Mouse (Mus musculus) thymus, postnatal 10 days (tissue): ENCODE measurements around the gene Card10.

Experiments
- DNase-seq, 2 experiments: peaks; one replicate each; pipeline ENCODE4 v3.0.0; 2021; ENCODE audit warnings: low spot score in 2 of 2

Card10 gene

GRCm38 (mm10) chr15:78735431-78736180 is 67.2 kb downstream of the Card10 start:
- no peak for DNase-seq

GRCm38 (mm10) chr15:78731830-78732229 is 71.0 kb downstream of the Card10 start:
- no peak for DNase-seq

GRCm38 (mm10) chr15:78730315-78731049 is 72.4 kb downstream of the Card10 start:
- no peak for DNase-seq

GRCm38 (mm10) chr15:78726697-78727096 is 76.1 kb downstream of the Card10 start:
- DNase-seq = peak; percentile 53 to 59
